Mouse (Mus musculus): ENCODE data around the gene Cd3d. TPM values are rescaled to one million over a fixed set of nuclear protein-coding genes. Genes with fewer than 3 reads are reported as not detected.
A peak's percentile ranks its signal among the peaks of the same experiment; 100 is the strongest.

Cd3d gene
- polyA plus RNA-seq, 1 experiment, result not detected

DNA sequence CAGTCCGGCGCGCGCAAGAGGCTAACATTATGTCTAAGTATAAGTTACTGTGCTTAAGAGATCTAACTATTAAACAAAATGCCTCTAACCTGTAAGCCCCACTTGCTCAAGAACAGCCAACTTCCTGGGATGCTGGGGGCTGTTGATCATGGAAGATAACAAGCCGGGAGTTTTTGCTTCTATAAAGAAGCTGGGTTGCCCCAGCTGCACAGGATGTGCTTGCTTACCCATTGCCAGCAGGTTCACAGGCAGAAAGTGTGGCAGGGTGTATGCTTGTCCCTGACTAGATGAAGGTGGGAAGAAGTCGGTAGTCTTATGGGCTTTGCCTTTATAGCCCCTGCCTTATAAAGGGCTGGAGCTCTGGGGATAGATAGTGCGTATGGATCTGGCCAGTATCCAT, 15.0 kb downstream of the Cd3d start:
- H3K79me2 ChIP-seq (ENCODE audit: control insufficient read depth, insufficient read depth), result no peaks in the 10 kb centered on the region
- no peak overlapping the region for H3K4me2 ChIP-seq (ENCODE audit: low read depth)
- H3K27me3 ChIP-seq (ENCODE audit: control insufficient read depth, insufficient read depth, insufficient read length), result no peaks in the 10 kb centered on the region
- no peak overlapping the region for H3K4me3 ChIP-seq
- no peak overlapping the region for H3ac ChIP-seq (ENCODE audit: control insufficient read depth, insufficient read length)
- TF ChIP-seq MAX (IDR thresholded peaks at IDR 0.05; ENCODE audit: low read depth), result no peak
- TF ChIP-seq POLR2AphosphoS2 (IDR thresholded peaks at IDR 0.05; ENCODE audit: insufficient read length, low read depth), result no peak
- no peak for TF ChIP-seq POLR2A (IDR thresholded peaks at IDR 0.05; ENCODE audit: insufficient read length, low read depth)
- no peak for TF ChIP-seq TCF3 (IDR thresholded peaks at IDR 0.05; ENCODE audit: insufficient read length, low read depth)
- TF ChIP-seq CEBPB (IDR thresholded peaks at IDR 0.05; ENCODE audit: insufficient read depth, poor library complexity, severe bottlenecking), result no peak
- TF ChIP-seq REST (IDR thresholded peaks at IDR 0.05; ENCODE audit: insufficient read depth, insufficient read length), result no peak
- no peak for TF ChIP-seq E2F4 (IDR thresholded peaks at IDR 0.05; ENCODE audit: insufficient read depth)
- TF ChIP-seq MYOD1 (IDR thresholded peaks at IDR 0.05; ENCODE audit: control insufficient read depth in 1 of 3, insufficient read length in 2 of 3, low read depth in 2 of 3), result no peak
- TF ChIP-seq MYOG (IDR thresholded peaks at IDR 0.05; ENCODE audit: control insufficient read depth in 1 of 3, insufficient read depth in 1 of 3, insufficient read length in 2 of 3, low read depth in 2 of 3), result no peak
- TF ChIP-seq SRF (IDR thresholded peaks at IDR 0.05; ENCODE audit: control insufficient read depth, insufficient read length, low read depth), result no peak
- TF ChIP-seq TCF12 (IDR thresholded peaks at IDR 0.05; ENCODE audit: insufficient read depth, poor library complexity, severe bottlenecking), result no peak
- TF ChIP-seq USF1 (IDR thresholded peaks at IDR 0.05; ENCODE audit: low read depth), result no peak
- no peaks in the 10 kb centered on the region for H3K36me3 ChIP-seq (ENCODE audit: control insufficient read depth, insufficient read depth)

DNA sequence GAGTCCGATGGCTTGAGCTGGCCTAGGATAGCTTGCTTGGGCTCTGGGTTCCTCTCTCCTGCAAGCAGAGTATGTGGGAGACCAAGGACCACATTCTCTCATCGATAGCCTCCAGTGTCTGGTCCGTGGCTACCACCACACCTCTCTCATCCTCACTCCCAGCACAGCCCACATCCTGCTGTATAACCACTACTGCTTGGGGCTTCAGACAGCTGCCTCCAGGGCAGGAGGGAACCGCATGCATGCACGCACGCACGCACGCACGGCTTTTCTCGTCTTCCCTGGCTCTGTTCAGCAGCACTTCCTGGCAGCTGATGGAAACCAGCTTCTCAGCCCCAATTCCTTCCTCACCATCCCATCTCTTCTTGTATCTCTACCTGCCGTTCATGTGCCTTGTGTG, 16.6 kb downstream of the Cd3d start:
- no peak overlapping the region for H3K4me3 ChIP-seq
- H3K79me2 ChIP-seq (ENCODE audit: control insufficient read depth, insufficient read depth), result no peaks in the 10 kb centered on the region
- no peaks in the 10 kb centered on the region for H3K36me3 ChIP-seq (ENCODE audit: control insufficient read depth, insufficient read depth)
- no peak overlapping the region for H3K4me2 ChIP-seq (ENCODE audit: low read depth)
- TF ChIP-seq TCF3 (IDR thresholded peaks at IDR 0.05; ENCODE audit: insufficient read length, low read depth) (no peak), CEBPB (IDR thresholded peaks at IDR 0.05; ENCODE audit: insufficient read depth, poor library complexity, severe bottlenecking) (no peak), TCF12 (IDR thresholded peaks at IDR 0.05; ENCODE audit: insufficient read depth, poor library complexity, severe bottlenecking) (no peak), MAX (IDR thresholded peaks at IDR 0.05; ENCODE audit: low read depth) (no peak), SRF (IDR thresholded peaks at IDR 0.05; ENCODE audit: control insufficient read depth, insufficient read length, low read depth) (no peak), E2F4 (IDR thresholded peaks at IDR 0.05; ENCODE audit: insufficient read depth) (no peak), USF1 (IDR thresholded peaks at IDR 0.05; ENCODE audit: low read depth) (no peak), MYOG (IDR thresholded peaks at IDR 0.05; ENCODE audit: control insufficient read depth in 1 of 3, insufficient read depth in 1 of 3, insufficient read length in 2 of 3, low read depth in 2 of 3) (peak in 1 of 3 experiments; percentile 3), POLR2A (IDR thresholded peaks at IDR 0.05; ENCODE audit: insufficient read length, low read depth) (no peak), POLR2AphosphoS2 (IDR thresholded peaks at IDR 0.05; ENCODE audit: insufficient read length, low read depth) (no peak), MYOD1 (IDR thresholded peaks at IDR 0.05; ENCODE audit: control insufficient read depth in 1 of 3, insufficient read length in 2 of 3, low read depth in 2 of 3) (peak in 1 of 3 experiments; percentile 20), REST (IDR thresholded peaks at IDR 0.05; ENCODE audit: insufficient read depth, insufficient read length) (no peak)
- peaks cover under 1% of the 10 kb centered on the region for H3K27me3 ChIP-seq (ENCODE audit: control insufficient read depth, insufficient read depth, insufficient read length)
- no peak overlapping the region for H3ac ChIP-seq (ENCODE audit: control insufficient read depth, insufficient read length)

DNA sequence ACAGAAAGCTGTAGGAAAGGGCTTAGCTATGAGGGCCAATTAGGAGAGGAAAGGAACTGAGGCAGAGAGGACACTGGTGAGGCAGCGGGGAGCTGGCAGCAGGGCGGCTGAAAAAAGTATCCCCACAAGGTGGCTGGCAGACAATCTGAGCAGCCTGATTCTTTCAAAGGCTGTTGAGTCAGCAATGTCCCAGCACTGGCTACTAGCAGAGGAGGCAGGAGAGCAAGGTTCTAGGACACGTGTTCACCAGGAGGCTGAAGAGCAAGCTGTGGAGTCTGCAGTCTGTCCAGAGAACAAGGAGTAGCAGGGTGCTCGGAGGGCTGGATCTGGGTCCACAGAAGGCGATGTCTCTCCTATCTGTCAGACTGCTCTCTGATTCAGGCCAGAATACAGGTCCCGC, 17.6 kb downstream of the Cd3d start:
- no peak overlapping the region for H3ac ChIP-seq (ENCODE audit: control insufficient read depth, insufficient read length)
- H3K4me3 ChIP-seq, result no peak overlapping the region
- H3K4me2 ChIP-seq (ENCODE audit: low read depth), result no peak overlapping the region
- no peaks in the 10 kb centered on the region for H3K36me3 ChIP-seq (ENCODE audit: control insufficient read depth, insufficient read depth)
- no peak for TF ChIP-seq SRF (IDR thresholded peaks at IDR 0.05; ENCODE audit: control insufficient read depth, insufficient read length, low read depth)
- TF ChIP-seq POLR2AphosphoS2 (IDR thresholded peaks at IDR 0.05; ENCODE audit: insufficient read length, low read depth), result no peak
- no peak for TF ChIP-seq TCF12 (IDR thresholded peaks at IDR 0.05; ENCODE audit: insufficient read depth, poor library complexity, severe bottlenecking)
- TF ChIP-seq TCF3 (IDR thresholded peaks at IDR 0.05; ENCODE audit: insufficient read length, low read depth), result no peak
- no peak for TF ChIP-seq E2F4 (IDR thresholded peaks at IDR 0.05; ENCODE audit: insufficient read depth)
- H3K27me3 ChIP-seq (ENCODE audit: control insufficient read depth, insufficient read depth, insufficient read length), result peaks cover 6% of the 10 kb centered on the region
- H3K79me2 ChIP-seq (ENCODE audit: control insufficient read depth, insufficient read depth), result no peaks in the 10 kb centered on the region

DNA sequence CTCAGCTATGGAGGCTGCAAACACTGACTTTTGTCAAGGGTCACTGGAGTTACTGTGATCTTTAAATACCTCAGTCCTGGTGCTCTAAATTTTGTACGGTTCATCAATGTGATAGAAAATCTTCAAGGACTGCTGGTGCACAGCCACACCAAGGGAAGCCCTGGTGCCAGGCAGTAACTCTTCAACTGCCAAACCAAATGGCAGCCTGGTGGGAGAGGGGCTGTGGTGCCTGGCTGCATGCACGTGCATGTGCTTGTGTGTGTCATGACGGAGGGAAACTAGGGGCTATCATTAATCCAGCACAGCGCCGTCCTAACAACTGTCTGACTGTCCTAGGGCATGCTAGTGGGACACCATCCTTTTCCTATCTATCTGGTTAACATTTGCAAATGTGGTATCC, 18.2 kb downstream of the Cd3d start:
- Histone ChIP-seq H3K36me3 (ENCODE audit: control insufficient read depth, insufficient read depth) (no peaks in the 10 kb centered on the region), H3K4me3 (no peak overlapping the region), H3K27me3 (ENCODE audit: control insufficient read depth, insufficient read depth, insufficient read length) (peaks cover 6% of the 10 kb centered on the region), H3ac (ENCODE audit: control insufficient read depth, insufficient read length) (no peak overlapping the region), H3K4me2 (ENCODE audit: low read depth) (peak overlapping the region; percentile 52), H3K79me2 (ENCODE audit: control insufficient read depth, insufficient read depth) (no peaks in the 10 kb centered on the region)
- TF ChIP-seq CEBPB (IDR thresholded peaks at IDR 0.05; ENCODE audit: insufficient read depth, poor library complexity, severe bottlenecking) (no peak), POLR2A (IDR thresholded peaks at IDR 0.05; ENCODE audit: insufficient read length, low read depth) (no peak), TCF3 (IDR thresholded peaks at IDR 0.05; ENCODE audit: insufficient read length, low read depth) (no peak), MYOG (IDR thresholded peaks at IDR 0.05; ENCODE audit: control insufficient read depth in 1 of 3, insufficient read depth in 1 of 3, insufficient read length in 2 of 3, low read depth in 2 of 3) (no peak), MYOD1 (IDR thresholded peaks at IDR 0.05; ENCODE audit: control insufficient read depth in 1 of 3, insufficient read length in 2 of 3, low read depth in 2 of 3) (no peak)

DNA sequence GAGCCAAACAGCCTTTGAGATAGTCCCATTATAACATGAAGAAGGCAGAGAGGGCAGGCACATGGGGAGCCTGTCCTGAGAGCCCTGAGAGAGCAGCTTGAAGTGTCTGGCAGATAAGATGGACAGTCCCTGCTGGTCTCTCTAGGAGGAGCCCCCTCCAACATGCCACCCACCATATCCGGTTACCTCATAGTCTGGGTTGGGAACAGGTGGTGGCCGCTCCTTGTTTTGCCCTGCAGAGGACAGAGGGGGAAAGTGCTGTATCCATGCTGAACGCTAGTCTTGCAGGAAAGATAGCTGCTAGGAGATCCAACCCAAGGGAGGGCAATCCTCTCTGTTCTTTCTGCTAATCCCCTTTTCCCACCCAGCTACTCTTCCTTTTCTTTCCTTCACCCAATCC, 18.7 kb downstream of the Cd3d start:
- peaks cover 6% of the 10 kb centered on the region for H3K27me3 ChIP-seq (ENCODE audit: control insufficient read depth, insufficient read depth, insufficient read length)

More for the DNA sequence above, 18.7 kb downstream of the Cd3d start:
- Histone ChIP-seq H3K4me2 (ENCODE audit: low read depth) (peak overlapping the region; percentile 52), H3K36me3 (ENCODE audit: control insufficient read depth, insufficient read depth) (no peaks in the 10 kb centered on the region), H3K4me3 (no peak overlapping the region), H3K79me2 (ENCODE audit: control insufficient read depth, insufficient read depth) (no peaks in the 10 kb centered on the region), H3ac (ENCODE audit: control insufficient read depth, insufficient read length) (no peak overlapping the region)
- no peak for TF ChIP-seq CEBPB (IDR thresholded peaks at IDR 0.05; ENCODE audit: insufficient read depth, poor library complexity, severe bottlenecking)
- TF ChIP-seq USF1 (IDR thresholded peaks at IDR 0.05; ENCODE audit: low read depth), result no peak
- TF ChIP-seq MYOD1 (IDR thresholded peaks at IDR 0.05; ENCODE audit: control insufficient read depth in 1 of 3, insufficient read length in 2 of 3, low read depth in 2 of 3), result peak in 2 of 3 experiments; percentile 48 to 67
- TF ChIP-seq E2F4 (IDR thresholded peaks at IDR 0.05; ENCODE audit: insufficient read depth), result no peak
- TF ChIP-seq MYOG (IDR thresholded peaks at IDR 0.05; ENCODE audit: control insufficient read depth in 1 of 3, insufficient read depth in 1 of 3, insufficient read length in 2 of 3, low read depth in 2 of 3), result peak in 1 of 3 experiments; percentile 38
- no peak for TF ChIP-seq SRF (IDR thresholded peaks at IDR 0.05; ENCODE audit: control insufficient read depth, insufficient read length, low read depth)
- no peak for TF ChIP-seq REST (IDR thresholded peaks at IDR 0.05; ENCODE audit: insufficient read depth, insufficient read length)
- no peak for TF ChIP-seq POLR2A (IDR thresholded peaks at IDR 0.05; ENCODE audit: insufficient read length, low read depth)

All from myocyte (in vitro differentiated cells).